Mouse (Mus musculus): Measurements from ENCODE around the gene Vmn1r4. TPM values are rescaled to one million over a fixed set of nuclear protein-coding genes. Genes with fewer than 3 reads are reported as not detected.

The Vmn1r4 gene
- total RNA-seq, 1 experiment from 2014 or later = 1.7 TPM

- ATAC-seq (replicated peaks; ENCODE audit: low read depth, poor library complexity, severe bottlenecking) = peak; percentile 57
These were observed 10.5 kb upstream of the Vmn1r4 start for GRCm38 (mm10) chr6:56913092-56913858.

DNA sequence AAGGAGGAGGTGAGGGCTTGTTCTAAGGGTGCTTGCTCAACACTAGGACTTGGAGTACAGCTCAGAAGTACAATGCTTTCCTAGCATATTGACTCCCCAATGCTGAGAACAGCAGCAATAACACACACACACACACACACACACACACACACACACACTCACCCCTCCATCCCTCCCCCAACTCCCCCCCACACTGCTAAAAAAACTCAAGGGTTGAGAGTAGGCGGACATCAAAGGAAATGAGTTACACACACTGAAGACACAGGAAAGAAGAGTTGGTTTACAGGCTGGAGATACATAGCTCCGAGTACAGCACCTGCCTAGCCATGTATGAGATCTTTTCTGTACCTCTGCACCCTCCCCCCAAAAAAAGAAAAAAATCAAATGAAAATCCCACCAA is 7.5 kb upstream of the Vmn1r4 start:
- no peak for ATAC-seq (replicated peaks; ENCODE audit: low read depth, poor library complexity, severe bottlenecking)

DNA sequence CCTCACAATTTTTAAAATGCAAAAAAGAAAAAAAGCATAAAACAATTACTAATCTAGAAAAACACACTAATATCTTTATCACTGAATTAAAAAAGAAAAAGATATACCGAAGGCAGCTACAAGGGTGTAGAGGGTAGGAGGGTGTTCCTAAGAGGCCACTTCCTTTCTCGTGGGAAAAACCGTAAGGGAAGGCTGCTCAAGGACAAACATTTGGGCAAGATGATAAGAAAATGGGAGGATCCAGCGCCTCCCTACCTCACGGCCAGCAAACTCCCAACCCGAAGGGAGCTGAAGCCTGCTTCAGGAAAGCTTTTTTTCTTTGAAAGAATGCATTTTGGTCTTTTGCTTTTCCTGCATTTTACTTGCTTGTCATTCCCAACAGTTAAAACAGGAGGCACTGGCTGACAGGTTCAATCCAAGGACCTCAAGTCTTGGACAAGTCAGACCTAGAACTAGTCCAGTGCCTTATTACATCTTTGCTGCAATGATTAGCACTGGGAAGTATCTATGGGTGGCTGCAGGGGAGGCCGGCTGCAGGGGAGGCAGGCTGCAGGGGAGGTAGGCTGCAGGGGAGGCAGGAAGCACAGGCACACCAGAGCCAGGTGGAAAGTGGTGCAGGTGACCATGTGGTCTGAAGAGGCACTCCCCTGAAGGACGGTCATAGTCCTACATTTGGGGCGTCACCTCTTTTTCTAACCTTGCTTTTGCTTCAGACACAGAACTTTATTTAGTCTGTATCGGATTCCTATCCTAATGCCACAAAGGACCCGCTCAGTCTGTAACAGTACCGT is 6.0 kb upstream of the Vmn1r4 start:
- ATAC-seq (replicated peaks; ENCODE audit: low read depth, poor library complexity, severe bottlenecking) = peak; percentile 30; the same call in 1 of the 2 replicates

GRCm38 (mm10) chr6:56919330-56920044 is 4.3 kb upstream of the Vmn1r4 start:
- no peak for ATAC-seq (replicated peaks; ENCODE audit: low read depth, poor library complexity, severe bottlenecking)

DNA sequence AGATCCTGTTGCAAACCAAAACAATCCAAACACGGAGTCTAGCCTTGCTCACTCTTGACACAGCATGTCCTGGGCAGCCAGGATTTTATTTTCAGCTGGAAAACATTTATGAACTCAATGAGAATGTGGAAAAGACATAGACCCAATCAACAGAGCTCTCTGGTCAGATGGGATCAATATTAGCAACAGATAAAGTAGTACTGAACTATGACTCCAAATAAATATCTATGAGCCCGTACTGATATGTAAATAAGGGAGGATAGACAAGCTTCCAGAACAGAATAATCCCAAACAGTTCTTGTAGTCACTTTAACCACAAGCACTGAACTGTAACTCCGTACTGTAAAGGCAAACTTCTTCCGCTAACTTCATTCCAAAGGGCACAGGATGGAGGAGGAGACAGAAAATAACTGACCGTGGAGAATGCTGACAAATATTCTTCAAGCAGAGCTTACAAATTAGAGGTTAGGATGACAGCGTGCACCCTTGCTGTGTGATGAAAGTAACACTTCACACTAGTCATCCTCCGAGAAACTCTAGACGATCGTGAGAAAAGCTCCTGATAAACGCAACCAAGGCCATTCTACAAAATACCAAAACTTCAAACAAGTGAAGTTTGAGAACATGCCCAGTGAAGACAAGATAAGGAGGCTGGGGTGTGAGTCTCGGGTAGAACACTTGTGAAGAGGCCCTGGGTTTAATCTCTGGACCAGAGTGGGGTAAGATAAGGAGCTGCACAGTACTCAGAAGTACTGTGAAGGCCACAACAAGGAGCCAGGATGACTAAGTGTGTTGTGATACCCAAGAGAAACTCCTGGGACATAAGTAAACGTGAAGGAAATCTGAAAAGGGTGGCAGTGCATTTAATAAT is 3.4 kb upstream of the Vmn1r4 start:
- ATAC-seq (replicated peaks; ENCODE audit: low read depth, poor library complexity, severe bottlenecking) = peak; percentile 15; the same call in 1 of the 2 replicates

GRCm38 (mm10) chr6:56923331-56923725 is 487 bp upstream of the Vmn1r4 start:
- ATAC-seq (replicated peaks; ENCODE audit: low read depth, poor library complexity, severe bottlenecking) = peak; percentile 3; the same call in 1 of the 2 replicates

DNA sequence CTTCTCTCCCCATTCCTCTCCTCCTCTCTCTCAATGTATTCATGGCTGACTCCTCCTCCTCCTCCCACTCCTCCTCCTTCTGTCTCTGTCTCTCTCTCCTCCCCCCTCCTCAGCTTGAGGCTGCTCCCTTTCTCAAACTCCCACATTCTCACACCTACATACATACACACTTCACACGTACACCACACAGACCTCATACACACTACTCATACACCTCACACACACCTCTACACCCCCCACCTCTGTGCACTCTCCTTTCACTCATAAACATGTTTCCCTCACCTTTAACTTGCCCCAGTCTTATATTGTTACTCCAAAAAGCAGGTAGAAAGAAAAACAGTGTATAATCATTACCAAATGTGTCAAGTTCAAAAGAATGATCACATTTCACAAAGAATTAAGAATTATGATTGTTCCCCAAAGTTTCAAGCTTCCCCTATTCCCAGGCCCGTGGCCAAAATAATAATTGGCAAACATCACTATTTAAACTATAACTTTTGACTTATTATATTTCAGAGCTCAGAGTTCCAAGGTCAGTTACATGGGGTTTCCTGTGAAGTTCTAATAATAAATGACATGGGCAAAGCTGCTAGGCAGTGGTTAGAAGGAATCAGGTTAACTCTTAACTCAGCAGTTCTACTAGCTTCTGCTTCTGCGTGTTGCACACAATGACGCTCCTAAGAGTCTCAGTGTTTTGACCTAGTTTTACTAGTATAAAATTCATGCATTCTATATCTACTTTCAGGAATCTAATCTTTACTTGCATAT is 8.0 kb downstream of the Vmn1r4 start:
- no peak for ATAC-seq (replicated peaks; ENCODE audit: low read depth, poor library complexity, severe bottlenecking)

DNA sequence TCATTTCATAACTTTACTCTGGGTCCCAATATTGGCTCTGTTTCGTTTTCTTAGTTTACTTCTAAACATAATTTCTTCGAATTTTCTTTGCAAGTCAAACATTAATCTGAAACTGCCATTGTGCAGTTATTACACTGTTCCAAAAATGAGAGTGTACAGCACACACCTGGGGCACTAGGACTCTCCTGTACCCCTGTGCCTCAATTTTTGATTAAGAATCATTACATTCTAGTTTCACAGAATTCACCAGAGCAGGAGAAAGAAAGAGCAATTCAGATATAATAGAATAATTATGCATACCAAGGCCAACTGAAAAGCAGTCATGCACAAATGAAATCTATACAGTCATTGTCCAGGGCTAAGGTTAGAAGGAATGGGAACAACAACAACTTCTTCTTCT is 8.6 kb downstream of the Vmn1r4 start:
- ATAC-seq (replicated peaks; ENCODE audit: low read depth, poor library complexity, severe bottlenecking) = no peak

- ATAC-seq (replicated peaks; ENCODE audit: low read depth, poor library complexity, severe bottlenecking) = peak; percentile 52
These were observed 10.6 kb downstream of the Vmn1r4 start for GRCm38 (mm10) chr6:56934366-56934765.

DNA sequence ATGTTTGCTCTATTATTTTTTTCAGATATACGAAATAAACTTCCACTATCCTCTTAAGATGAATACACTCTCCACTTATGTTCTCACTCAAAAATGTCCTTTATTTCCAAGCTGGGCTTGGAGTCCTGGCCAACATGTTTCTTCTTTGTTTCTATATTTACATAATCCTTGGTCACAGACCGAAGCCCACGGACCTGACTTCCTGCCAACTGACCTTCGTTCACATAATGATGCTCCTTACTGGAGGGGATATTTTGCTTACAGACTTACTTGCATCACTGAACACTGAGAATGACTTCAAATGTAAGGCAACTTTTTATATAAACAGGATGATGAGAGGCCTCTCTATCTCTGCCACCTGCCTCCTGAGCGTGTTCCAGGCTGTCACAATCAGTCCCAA is 32.6 kb downstream of the Vmn1r4 start:
- no peak for ATAC-seq (replicated peaks; ENCODE audit: low read depth, poor library complexity, severe bottlenecking)

DNA sequence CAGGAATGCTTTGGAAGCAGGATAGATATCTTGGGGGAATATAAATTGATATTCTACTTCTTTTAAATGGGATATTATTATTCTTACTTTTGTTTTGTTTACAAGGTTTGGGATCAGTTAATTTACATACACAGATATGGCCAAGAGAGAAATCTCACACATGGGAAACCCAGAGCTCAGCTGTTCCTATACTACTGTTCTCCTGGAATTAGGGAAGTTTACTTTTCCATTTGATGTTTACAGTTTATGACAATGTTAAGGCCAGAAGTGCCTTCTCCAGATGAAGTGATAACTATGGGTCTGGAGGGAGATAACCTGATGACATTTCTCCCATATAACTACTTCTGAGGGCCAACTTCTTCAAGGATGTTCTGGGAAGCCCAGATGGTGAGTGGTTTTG is 46.2 kb downstream of the Vmn1r4 start, which contains the start of gene Vmn1r5:
Gene Vmn1r5 (plus strand): TSS at position 301 of the 400 bp plus-strand sequence.
- ATAC-seq (replicated peaks; ENCODE audit: low read depth, poor library complexity, severe bottlenecking) = no peak

DNA sequence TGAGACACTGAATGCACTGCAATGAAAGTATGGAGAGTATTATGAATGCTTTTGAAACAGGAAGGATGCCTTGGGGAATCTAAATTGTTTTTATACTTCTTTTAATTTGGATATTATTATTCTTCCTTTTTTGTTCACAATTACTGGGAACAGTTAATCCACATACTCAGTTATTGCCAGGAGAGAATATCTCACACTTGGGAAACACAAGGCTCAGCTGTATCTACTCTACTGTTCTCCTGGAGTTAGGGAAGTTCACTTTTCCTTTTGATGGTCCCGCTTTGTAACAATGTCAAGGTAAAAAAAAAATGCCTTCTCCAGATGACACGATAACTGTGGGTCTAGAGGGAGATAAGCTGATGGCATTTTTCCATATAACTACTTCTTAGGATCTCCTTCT is 73.1 kb downstream of the Vmn1r4 start, which contains the start of gene Vmn1r6:
Gene Vmn1r6 (plus strand): TSS at position 301 of the 400 bp plus-strand sequence.
- no peak for ATAC-seq (replicated peaks; ENCODE audit: low read depth, poor library complexity, severe bottlenecking)

Other genes with a start within 250 kb of the Vmn1r4 start
- 136 and 161 TPM in 2 replicates for gene Lsm5, start 219.3 kb upstream of the Vmn1r4 start, total RNA-seq (2017)
- gene Avl9, start 209.1 kb upstream of the Vmn1r4 start, total RNA-seq (2017) = 24.2 and 31.6 TPM in 2 replicates
- gene Kbtbd2, start 126.2 kb upstream of the Vmn1r4 start, total RNA-seq (2017) = 46.2 and 48.8 TPM in 2 replicates
- gene Fkbp9, start 92.0 kb upstream of the Vmn1r4 start, total RNA-seq (2017) = 16.6 and 16.9 TPM in 2 replicates
- 91.8 and 99.7 TPM in 2 replicates for gene Nt5c3, start 83 bp upstream of the Vmn1r4 start, total RNA-seq (2017)
- not detected in 2 replicates for gene Vmn1r5, start 46.3 kb downstream of the Vmn1r4 start, total RNA-seq (2017)
- not detected in 2 replicates for gene Vmn1r6, start 73.2 kb downstream of the Vmn1r4 start, total RNA-seq (2017)
- not detected in 2 replicates for gene Vmn1r7, start 101.3 kb downstream of the Vmn1r4 start, total RNA-seq (2017)
- gene Vmn1r8, start 108.3 kb downstream of the Vmn1r4 start, total RNA-seq (2017) = not detected in 2 replicates
- gene Vmn1r9, start 142.8 kb downstream of the Vmn1r4 start, total RNA-seq (2017) = not detected in 2 replicates
- not detected in 2 replicates for gene Vmn1r10, start 185.4 kb downstream of the Vmn1r4 start, total RNA-seq (2017)
- not detected in 2 replicates for gene Vmn1r11, start 209.4 kb downstream of the Vmn1r4 start, total RNA-seq (2017)
- not detected in 2 replicates for gene Vmn1r12, start 232.9 kb downstream of the Vmn1r4 start, total RNA-seq (2017)